Mouse (Mus musculus): Measurements from ENCODE around the gene Ptbp1.
A peak's percentile ranks its signal among the peaks of the same experiment; 100 is the strongest.

Ptbp1 gene

DNA sequence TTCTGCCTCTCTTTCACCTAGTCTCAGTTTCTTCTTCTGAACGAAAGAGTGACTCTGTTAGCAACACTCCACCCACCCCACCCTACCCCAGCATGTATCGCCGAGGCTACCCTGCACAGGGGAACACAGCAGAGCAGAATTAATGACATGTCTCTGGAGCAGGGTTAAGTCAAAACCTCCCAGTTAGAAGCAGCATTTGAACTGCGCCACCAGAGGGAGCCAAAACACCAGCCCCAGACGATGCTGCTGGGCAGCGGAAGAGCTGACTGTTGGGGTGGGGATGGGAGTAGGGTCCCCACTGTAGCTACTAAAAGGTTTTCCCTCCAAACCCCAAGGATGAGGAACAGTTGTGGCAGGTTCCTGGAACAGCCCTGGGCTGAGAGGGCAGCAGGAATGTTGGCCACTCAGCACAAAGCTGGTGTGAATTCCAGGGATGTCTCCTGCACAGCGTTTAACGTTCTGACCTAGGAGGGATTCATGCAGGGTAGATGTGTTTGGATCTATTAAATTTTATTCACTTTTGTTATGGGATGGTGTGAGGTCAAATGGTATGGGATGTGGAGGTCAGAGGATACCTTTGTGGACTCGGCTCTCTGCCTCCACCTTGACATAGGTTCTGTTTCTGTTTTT, 19.3 kb upstream of the Ptbp1 start:
- peak; percentile 65 to 87 for DNase-seq (ENCODE audit: low spot score in 2 of 2)

GRCm38 (mm10) chr10:79836918-79837317, 17.3 kb upstream of the Ptbp1 start:
- DNase-seq (ENCODE audit: low spot score in 2 of 2), result no peak

DNA sequence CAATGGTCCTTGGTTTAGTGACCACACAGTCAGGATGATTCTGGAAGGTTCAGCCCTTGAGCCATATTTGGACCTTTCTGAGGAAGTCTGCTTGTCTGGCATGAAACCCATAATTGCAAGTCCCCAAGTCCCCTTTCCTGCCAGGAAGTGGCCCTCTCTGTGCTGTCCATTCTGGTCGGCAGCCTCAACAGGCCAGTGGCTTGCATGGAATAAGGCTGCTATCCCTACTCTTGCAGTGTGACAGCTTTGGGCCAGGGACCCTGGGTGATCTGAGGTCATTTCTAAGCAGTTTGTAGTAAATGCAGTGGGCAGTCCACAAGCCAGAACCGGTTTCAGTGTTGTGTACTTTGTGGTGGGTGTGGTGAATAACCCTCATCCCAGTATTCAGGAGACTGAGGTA, 16.1 kb upstream of the Ptbp1 start:
- DNase-seq (ENCODE audit: low spot score in 2 of 2), result no peak

- DNase-seq (ENCODE audit: low spot score in 2 of 2), result no peak
These were observed 14.1 kb upstream of the Ptbp1 start for GRCm38 (mm10) chr10:79840091-79840490.

GRCm38 (mm10) chr10:79840644-79841551, 13.3 kb upstream of the Ptbp1 start:
- peak; percentile 23 to 29 for DNase-seq (ENCODE audit: low spot score in 2 of 2)

- DNase-seq (ENCODE audit: low spot score in 2 of 2), result no peak
These were observed 11.9 kb upstream of the Ptbp1 start for GRCm38 (mm10) chr10:79842322-79842721.

DNA sequence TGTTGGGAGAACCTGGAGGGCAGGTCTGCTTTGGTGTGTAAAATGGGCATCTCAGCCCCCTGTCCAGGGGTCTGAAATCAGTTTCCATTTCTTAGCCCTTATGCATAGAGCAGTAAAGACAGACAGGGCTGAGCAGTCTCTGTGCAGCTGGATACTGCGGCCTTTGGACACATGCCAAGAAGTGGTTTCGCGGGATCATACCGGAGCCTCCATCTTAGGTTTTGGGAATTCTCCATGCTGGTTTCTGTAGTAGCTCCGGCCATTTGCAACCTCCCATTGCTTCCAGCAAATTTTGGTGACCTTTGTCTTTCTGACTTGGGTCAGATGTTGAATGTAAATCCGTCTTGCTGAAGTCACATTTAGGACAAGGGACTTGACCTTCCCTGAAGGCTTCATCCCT, 10.8 kb upstream of the Ptbp1 start:
- DNase-seq (ENCODE audit: low spot score in 2 of 2), result no peak

- DNase-seq (ENCODE audit: low spot score in 2 of 2), result no peak
These were observed 7.7 kb upstream of the Ptbp1 start for GRCm38 (mm10) chr10:79846553-79846952.

DNA sequence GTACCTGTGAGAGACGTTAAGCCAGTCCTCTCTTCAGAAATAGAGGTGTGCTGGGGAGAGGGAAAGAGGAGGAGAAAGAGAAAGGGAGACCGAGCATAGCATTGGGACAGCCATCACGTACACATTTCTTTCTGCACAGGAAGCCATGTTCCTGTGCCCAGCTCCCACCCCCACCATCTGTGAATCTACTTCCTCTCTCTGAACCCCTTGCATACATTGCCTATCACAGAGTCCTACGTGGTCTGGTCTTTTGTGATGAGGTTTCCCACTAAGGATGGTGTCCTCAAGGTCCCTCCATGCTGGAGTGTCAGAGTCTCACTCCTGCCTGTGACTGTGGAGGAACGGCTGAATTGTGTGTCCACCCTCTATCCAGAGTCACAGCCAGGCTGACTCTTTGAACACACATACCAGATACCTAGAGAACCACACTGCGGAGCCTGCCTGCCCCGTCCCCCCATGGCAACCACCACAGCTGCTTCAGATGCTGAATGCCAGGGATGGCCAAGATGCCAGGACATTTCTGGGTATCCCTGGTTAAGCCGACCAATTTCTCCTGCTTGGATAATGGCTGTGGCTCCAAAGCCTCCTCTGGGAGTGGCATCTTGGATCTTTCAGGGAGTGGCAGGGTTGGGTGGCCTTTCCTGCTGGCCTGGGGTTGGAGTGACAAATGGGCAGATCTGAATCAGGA, 4.1 kb upstream of the Ptbp1 start:
- peak; percentile 36 to 54 for DNase-seq (ENCODE audit: low spot score in 2 of 2)

DNA sequence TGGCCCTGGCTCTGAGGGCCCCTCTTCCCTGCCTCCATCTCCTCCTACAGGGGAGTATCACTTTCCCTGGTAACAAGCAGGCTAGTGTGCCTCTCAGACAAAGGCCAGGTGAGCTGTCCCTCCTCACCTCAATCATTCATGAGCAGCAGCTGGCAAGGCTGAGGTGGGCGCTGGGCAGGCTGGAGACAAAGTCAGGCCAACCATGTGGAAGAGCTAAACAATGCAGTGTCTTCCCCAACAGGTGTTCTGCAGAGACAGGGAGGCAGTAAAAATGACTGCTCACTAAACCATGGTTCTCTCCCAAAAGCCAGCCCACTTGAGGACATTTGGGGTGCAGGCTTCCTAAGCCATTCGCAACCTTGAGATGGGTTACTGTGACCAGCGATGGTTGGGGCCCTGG, 2.6 kb upstream of the Ptbp1 start:
- no peak for DNase-seq (ENCODE audit: low spot score in 2 of 2)

GRCm38 (mm10) chr10:79852107-79852789, 2.0 kb upstream of the Ptbp1 start:
- DNase-seq (ENCODE audit: low spot score in 2 of 2), result peak in 1 of 2 experiments; percentile 40

DNA sequence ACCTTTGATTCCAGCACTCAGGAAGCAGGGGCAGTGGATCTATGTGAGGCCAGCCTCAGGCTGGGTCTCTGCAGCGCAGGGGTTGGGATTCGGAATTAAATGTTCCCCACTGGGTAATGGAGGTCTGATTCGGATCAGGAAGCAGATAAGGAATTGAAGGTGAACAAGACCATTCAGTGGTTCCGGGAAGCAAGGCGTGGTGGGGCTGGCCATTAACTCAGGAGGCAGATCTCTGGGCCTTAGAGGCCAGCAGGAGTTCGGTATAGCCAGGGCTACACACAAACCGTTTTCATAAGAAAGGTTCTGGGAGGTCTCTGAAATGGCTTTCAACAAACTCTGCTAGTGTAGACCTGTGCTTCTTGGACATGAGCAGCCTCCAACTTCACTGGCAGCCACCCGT, 1.4 kb upstream of the Ptbp1 start:
- no peak for DNase-seq (ENCODE audit: low spot score in 2 of 2)

- peak; percentile 57 to 61 for DNase-seq (ENCODE audit: low spot score in 2 of 2)
These were observed 835 bp upstream of the Ptbp1 start for GRCm38 (mm10) chr10:79853392-79853791.

GRCm38 (mm10) chr10:79854801-79855541, 744 bp downstream of the Ptbp1 start:
- DNase-seq (ENCODE audit: low spot score in 2 of 2), result peak; percentile 79 to 80

GRCm38 (mm10) chr10:79855558-79856184, 1.4 kb downstream of the Ptbp1 start:
- no peak for DNase-seq (ENCODE audit: low spot score in 2 of 2)

DNA sequence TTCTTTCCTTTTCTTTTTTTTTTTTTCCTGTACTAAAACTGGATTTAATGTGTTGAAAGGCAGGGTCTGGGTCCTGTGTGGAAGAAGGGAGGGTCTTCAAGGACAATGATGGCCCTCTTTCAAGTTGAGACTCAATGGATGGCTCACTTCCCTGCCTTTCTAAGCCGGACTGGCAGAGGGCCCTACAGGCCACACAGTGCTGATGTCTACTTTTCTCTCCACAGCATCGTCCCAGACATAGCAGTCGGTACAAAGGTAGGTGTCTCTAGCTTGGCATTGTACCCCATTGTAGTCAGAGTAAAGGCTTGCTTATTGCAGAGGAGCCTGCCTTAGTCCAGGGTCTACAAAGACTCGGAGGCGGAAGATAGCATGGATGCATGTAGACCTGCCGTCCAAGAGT, 2.1 kb downstream of the Ptbp1 start:
- no peak for DNase-seq (ENCODE audit: low spot score in 2 of 2)

GRCm38 (mm10) chr10:79856704-79857451, 2.7 kb downstream of the Ptbp1 start:
- DNase-seq (ENCODE audit: low spot score in 2 of 2), result no peak

DNA sequence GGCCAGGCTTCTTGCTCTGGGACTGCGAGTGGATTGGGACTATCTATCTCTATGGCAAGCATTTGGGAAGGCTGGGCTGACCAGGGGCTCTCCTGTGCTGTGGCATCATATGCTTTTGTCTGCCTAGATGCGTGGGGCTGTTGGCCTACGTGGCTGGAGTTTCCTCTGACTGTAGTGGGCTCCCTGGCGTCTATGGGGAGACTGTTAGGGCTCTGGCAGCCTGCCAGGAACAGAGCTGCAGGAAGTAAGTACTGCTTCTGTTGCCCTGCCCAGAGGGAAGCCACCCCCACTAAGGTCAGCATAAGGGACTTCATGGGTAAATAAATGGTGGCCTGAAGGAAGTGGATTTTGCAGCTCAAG, 3.2 kb downstream of the Ptbp1 start:
- DNase-seq (ENCODE audit: low spot score in 2 of 2), result no peak

DNA sequence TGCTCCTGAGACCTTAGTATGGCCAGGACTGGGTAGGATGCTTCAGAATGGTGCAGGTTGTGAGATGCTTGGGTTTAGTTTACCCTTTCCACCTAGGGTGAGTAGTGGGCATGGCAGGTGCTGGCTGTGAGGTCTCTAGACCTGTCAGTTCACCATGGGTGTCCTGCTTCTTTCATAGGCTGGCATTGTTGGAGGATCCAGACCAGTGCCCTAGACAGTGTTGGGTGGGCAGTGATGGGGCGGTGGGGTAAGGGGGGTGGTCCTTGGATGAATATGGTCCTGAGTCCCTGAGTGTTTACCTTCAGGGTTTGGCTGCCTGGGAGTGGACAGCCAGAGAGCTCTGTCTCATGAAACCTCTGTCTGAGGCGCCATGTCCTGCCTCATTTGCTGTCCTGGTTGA, 3.7 kb downstream of the Ptbp1 start:
- DNase-seq (ENCODE audit: low spot score in 2 of 2), result no peak

DNA sequence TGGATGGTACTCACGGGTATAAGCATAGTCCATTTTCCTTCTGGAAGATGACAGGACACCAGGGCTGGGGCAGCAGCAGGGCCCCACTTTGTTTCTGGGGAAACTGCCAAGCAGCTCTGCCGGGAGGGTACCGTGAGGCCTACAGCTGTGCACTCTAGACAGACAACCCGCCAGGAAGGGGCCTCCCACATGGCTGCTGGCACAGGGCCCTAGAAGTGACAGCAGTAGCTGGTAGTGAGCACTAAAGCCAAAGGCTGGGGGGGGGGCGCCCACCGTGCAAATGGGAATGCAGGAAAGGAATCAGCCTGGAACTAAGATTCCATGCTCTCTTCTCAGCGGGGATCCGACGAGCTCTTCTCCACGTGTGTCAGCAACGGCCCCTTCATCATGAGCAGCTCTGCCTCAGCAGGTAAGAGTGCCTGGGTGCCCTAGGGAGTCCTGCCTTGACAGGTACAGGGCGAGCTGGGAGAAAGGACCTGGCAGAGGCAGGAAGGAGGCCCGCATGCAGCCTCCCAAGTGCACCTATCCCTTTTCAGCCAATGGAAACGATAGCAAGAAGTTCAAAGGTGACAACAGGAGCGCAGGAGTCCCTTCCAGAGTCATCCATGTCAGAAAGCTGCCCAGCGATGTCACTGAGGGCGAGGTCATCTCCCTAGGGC, 4.3 kb downstream of the Ptbp1 start:
- DNase-seq (ENCODE audit: low spot score in 2 of 2), result no peak

Data from thymus, postnatal 10 days (tissue).